In genomic region chr8:26966251-26966650, GRCm38 (mm10) we compare ENCODE assay signal across 12 mouse cellular contexts. TPM values are rescaled to one million over a fixed set of nuclear protein-coding genes. Genes with fewer than 3 reads are reported as not detected.
DNase-seq lines count a peak whose midpoint lies in the region; ATAC-seq lines count a peak whose summit lies in the region.
"Had no signal": no experiment of that assay in that cellular context is flagged by ENCODE, and none has a peak within 500 bp of the region (broad histone marks: within the 10 kb centered on the region; RNA-seq: fewer than 3 reads in every experiment).

No protein-coding gene starts in this region.

- no peak overlapping the region for H3K27ac ChIP-seq in kidney, embryonic 15.5 days
- H3K27ac ChIP-seq in limb, embryonic 10.5 days: no peak overlapping the region
- H3K27ac ChIP-seq: forebrain, embryonic 10.5 days; midbrain, embryonic 10.5 days had no signal

- no peak overlapping the region for H3K4me3 ChIP-seq in kidney, embryonic 15.5 days (replicated peaks)
- no peak overlapping the region for H3K4me3 ChIP-seq in limb, embryonic 10.5 days
- H3K4me3 ChIP-seq: forebrain, embryonic 10.5 days; midbrain, embryonic 10.5 days had no signal

- intact Hi-C loops in gastrocnemius, postnatal 14 days (cut with DNase I; ENCODE audit: low total_unique reads): loop anchor here (10.0 kb wide), 1 partner anchor 71 kb away; no protein-coding TSS in a partner anchor

- peaks cover 33% of the 10 kb centered on the region for H3K4me1 ChIP-seq in kidney, embryonic 15.5 days
- peaks cover 46% of the 10 kb centered on the region for H3K4me1 ChIP-seq in limb, embryonic 10.5 days

- WGBS in kidney, embryonic 15.5 days: 36% methylated on average over 14 of the region's 14 CpGs
- WGBS in limb, embryonic 10.5 days: 69% methylated on average over 14 of the region's 14 CpGs

- H3K36me3 ChIP-seq in kidney, embryonic 15.5 days: no peaks in the 10 kb centered on the region
- H3K36me3 ChIP-seq in limb, embryonic 10.5 days: no peaks in the 10 kb centered on the region
- H3K36me3 ChIP-seq: forebrain, embryonic 10.5 days; midbrain, embryonic 10.5 days had no signal

- peak overlapping the region; percentile 12; the same call in 1 of the 2 replicates for H3K4me2 ChIP-seq in kidney, embryonic 15.5 days

- H3K9ac ChIP-seq in kidney, embryonic 15.5 days: no peak overlapping the region

- peak; percentile 25 for DNase-seq in gastrocnemius, postnatal 14 days
- no peak for DNase-seq in gastrocnemius, postnatal 4 days (ENCODE audit: low spot score in 2 of 2)
- DNase-seq in kidney, adult 8-10 months: no peak
- peak; percentile 62 for DNase-seq in adipocyte (ENCODE audit: low spot score)
- DNase-seq in limb, embryonic 10.5 days (ENCODE audit: low spot score): peak; percentile 34
- no peak for DNase-seq in layer of hippocampus, postnatal 36 days
- DNase-seq: cerebellum, adult 9-10 months; lung, adult 18-20 months; lung, postnatal 36 days had no signal

- ATAC-seq in kidney, embryonic 15.5 days (replicated peaks; ENCODE audit: low FRiP score): no peak; the same call in 1 of the 2 replicates

- no peaks in the 10 kb centered on the region for H3K9me3 ChIP-seq in kidney, embryonic 15.5 days (replicated peaks)
- no peaks in the 10 kb centered on the region for H3K9me3 ChIP-seq in limb, embryonic 10.5 days (replicated peaks)
- H3K9me3 ChIP-seq: forebrain, embryonic 10.5 days; midbrain, embryonic 10.5 days had no signal

- peaks cover 52% of the 10 kb centered on the region for H3K27me3 ChIP-seq in kidney, embryonic 15.5 days
- H3K27me3 ChIP-seq in limb, embryonic 10.5 days (ENCODE audit: low read depth, poor library complexity, severe bottlenecking): peaks cover 84% of the 10 kb centered on the region

RNA-seq across cellular contexts. Expression of gene Zfp703, which starts 10.9 kb away (rescaled TPM):
- 10 to 100 TPM; 23.4 to 34.4 TPM for total RNA-seq in gastrocnemius, postnatal 14 days (2021)
- total RNA-seq in gastrocnemius, postnatal 4 days (2021): 10 to 100 TPM; 37.8 to 39.2 TPM
- 10.1 and 11.4 TPM in 2 replicates for polyA plus RNA-seq in kidney, embryonic 15.5 days (2015; fragmentation: Nextera tagmentation; extraction: Ambion mirVana)
- polyA plus RNA-seq in limb, embryonic 10.5 days (2016; fragmentation: Nextera tagmentation; extraction: Ambion mirVana): 19.6 and 22.1 TPM in 2 replicates
- total RNA-seq in layer of hippocampus, postnatal 36 days (2021): 10 to 100 TPM; 19.8 to 21.7 TPM

Comparison
In these comparisons a context has a peak if more than half of its experiments do, and no peak if none do; other contexts are left out.
1. DNase-seq: peak in gastrocnemius, postnatal 14 days (single experiment), adipocyte (single experiment) and limb, embryonic 10.5 days (single experiment); none in gastrocnemius, postnatal 4 days (0 of 2), kidney, adult 8-10 months (0 of 2) and layer of hippocampus, postnatal 36 days (0 of 2).